Mouse (Mus musculus): ENCODE data around the gene Popdc2.
A peak's percentile ranks its signal among the peaks of the same experiment; 100 is the strongest.

Gene Popdc2

DNA sequence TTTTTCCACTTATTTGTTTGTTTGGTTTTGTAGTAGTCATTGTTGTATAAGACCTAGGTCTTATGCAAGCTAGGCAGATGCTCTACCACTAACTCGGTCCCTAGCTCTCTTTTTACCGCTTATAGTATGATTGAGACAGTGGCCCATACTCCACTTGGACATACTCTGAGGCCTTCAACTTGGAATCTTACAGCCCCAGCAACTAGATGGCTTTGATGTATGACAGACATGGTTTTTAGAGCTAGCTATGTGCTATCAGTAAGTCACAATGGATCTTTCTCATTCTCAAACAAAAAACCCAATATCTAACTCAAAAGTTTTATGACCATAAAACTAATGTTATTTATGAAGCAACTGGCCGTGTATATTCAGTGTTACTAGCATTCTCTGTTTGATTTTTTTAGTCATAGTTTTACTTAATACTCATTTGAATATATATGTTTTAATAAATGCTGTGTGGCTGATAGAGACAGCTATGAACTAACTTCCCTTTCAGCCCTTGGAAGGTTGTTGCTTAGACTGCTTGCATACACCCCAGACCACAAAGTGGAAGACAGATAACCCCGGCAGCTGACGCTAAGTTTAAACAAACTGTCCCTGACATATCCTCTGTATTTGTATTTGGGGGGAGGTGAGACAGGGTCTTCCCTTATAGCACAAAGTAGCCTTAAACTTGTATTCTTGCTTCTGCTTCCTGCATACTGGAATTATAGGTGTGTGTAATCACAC, 7.7 kb upstream of the Popdc2 start:
- DNase-seq (ENCODE audit: low spot score), result no peak

DNA sequence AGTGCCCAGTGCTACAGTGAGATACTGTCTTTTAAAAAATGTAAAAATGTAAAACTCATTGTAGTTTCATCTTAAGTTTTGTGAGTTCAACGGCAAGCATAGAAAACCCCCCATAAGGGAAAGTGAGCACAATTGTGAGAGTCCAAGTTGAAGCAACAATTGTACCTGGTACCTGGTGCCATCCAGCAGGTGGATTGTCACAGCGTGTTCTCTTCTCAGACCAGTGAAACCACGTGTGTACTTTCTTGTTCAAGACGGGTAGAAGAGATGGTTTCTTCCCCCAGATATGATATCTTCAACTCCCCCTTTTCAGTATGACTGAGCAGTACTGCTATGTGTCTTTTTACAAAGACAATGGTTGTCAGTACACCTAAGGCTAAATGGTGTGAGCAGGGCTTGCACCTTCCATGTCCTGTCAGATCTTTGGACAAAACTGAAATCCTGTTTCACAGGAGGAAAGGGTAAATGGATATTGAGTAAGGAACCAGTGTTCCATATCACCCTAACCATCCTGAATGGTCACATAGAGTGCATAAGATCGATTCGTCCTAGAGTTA, 3.7 kb upstream of the Popdc2 start:
- DNase-seq (ENCODE audit: low spot score), result no peak

DNA sequence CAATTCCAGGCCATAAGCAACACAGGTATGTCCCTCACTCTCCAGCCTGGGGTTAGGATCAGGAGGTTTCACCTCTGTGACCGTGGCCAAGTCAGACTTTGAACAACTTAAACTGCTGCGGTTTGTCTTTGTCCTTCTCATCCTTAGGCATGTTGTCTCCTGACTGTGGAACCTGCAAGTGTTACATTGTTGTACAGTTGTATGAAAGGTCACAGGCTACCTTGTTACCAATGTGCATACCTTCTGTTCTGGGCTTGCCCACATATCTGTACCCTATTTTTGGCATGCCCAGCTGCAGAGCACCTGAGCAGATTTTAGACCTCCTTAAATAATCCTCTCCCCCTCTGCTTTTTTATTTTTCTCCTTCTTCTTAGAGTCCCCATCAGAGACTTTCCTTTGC, 2.8 kb upstream of the Popdc2 start:
- no peak for DNase-seq (ENCODE audit: low spot score)

DNA sequence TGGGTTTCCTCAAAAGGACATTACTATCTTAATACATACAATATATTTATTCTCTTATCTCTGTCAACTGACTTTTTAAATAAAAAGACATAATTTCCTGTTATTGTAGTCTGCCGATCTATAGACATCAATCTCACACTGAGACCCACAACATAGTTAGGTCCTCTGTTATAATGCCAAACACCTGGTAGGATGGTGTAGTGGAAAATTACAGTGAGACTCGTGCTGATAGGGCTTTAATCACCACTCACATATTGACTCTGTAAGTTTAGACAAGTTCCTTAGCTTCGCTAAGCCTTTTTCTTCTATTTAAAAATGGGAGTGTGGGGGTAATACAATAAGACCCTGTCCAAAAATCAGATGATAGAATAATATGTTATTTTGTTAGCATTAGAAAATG, 2.2 kb upstream of the Popdc2 start:
- no peak for DNase-seq (ENCODE audit: low spot score)

DNA sequence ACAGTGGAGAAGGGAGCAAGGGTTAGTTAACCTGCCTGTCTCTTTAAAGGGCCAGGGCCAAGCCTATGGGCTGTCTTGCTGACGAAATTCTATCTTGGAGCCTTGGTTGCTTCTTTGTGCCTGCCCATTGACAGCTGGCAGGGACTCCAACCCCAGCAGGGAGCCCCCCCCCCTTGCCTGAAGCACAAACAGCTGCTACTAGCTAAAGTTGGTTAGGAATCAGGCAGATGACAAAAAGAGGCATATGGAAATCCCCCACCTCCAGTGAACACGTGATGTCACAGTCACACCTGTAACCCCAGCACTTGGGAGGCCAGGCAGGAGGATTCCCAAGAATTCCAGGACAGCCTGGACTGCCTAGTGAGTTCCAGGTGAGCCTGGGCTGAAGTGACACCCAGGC, 1.7 kb upstream of the Popdc2 start:
- DNase-seq (ENCODE audit: low spot score), result no peak

DNA sequence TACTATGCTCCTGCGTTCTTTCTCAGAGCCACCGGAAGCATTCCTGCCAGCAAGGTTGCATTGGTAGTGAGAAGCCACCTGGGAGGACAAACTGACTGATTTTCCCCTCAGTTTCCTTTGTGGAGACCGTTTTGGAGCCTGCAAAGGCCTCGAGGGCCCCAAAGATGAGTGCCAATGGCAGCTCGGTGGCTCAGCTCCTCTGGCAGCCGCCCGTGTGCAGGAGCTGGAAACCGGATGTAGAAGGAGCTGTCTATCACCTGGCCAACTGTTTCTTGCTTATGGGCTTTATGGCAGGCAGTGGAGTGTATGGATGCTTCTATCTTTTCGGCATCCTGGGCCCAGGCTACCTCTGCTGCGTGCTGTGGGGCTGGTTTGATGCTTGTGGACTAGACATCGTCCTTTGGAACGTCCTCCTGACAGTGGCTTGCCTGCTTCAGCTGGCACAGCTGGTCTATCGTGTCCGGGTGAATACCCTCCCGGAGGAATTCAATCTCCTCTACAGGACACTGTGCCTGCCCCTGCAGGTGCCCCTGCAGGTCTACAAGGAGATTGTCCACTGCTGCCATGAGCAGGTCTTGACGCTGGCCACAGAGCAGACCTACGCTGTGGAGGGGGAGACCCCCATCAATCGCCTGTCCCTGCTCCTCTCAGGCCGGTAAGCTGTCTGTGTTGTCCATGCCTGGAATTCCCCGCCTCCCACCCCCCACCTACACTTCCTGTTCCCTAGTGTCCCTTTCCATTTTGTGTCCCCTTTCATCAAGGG, 665 bp downstream of the Popdc2 start:
- no peak for DNase-seq (ENCODE audit: low spot score)

DNA sequence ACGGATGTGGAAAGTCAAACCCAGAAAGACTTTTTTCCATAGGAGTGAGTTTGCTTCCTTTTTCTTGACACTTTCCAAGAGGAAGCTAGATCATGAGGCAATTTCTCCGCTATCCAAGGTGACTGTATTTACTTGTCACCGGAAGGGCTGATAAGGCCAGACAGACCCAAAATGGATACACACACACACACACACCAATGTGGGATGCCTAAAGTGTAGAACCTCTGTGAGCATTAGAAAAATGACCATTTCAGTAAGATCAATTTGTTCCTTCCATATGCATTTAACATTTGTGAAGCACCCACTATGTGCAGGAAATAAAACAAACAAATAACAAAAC, 1.2 kb downstream of the Popdc2 start:
- no peak for DNase-seq (ENCODE audit: low spot score)

DNA sequence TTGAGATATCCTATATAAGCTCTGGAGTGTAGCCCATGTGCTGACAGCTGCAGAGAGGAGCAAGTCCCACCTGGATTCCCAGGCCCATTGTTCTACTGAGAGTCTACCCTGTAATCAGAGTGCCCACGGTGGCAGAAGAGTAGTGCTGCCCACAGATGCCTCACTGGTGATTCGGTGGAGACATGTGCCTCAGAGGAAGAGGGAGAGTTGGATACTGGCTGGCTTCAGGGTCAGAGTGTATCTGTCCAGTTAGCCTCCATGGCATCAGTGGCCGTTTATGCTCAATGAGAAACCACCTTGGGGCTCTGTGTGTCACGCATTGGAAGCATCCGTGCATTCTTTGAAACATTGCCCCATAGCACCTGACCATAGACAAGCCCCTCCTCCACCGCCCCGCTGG, 1.6 kb downstream of the Popdc2 start:
- no peak for DNase-seq (ENCODE audit: low spot score)

DNA sequence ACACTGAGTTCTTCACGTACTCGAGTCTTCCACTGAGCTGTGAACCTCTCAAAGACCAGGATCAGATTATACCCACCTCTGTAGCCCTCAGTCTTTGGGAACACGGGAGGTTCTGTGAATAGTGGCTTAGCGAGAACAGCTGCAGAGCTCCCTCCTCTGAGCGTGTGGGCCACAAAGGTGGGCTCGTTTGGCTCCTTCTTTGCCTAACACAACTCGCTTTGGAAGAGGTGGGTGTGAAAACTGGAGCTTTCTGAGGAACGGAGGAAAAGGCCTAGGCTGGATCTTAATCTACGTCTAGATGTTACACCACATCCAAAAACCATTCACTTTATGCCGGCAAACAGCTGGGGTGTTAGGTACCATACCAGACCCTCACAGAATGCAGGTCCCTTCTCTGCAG, 3.4 kb downstream of the Popdc2 start:
- no peak for DNase-seq (ENCODE audit: low spot score)

DNA sequence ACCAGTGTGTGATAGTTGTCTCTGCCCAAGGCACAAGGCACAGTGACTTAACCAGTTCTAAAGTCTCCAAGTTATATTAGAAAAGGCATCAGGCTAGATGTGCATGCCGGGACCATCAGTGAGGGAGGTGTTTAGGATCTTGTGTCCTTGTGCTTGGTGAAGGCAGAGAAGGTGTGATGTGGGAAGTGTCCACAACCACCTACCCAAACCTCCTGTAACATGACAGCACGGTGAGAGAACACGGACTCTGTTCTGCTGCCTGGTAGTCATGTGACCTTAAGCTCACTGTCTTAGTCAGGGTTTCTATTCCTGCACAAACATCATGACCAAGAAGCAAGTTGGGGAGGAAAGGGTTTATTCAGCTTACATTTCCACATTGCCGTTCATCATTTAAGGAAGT, 4.2 kb downstream of the Popdc2 start:
- no peak for DNase-seq (ENCODE audit: low spot score)

DNA sequence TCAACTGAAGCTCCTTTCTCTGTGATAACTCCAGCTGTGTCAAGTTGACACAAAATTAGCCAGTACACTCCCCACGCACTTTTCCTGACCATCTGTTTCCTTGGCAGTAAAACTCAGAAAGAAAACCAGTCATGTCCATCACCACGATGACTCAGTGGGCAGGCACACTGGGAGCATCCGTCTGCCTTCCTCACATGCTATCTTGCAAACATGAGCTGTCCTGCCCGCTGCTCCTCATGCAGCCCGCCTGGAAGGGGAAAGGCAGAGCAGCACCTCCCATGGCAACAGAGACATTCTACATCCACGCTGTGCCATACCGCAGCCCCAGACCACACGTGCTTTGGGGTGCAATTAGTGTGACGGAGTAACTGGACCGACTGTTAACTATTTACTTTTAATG, 6.3 kb downstream of the Popdc2 start:
- DNase-seq (ENCODE audit: low spot score), result peak; percentile 52

DNA sequence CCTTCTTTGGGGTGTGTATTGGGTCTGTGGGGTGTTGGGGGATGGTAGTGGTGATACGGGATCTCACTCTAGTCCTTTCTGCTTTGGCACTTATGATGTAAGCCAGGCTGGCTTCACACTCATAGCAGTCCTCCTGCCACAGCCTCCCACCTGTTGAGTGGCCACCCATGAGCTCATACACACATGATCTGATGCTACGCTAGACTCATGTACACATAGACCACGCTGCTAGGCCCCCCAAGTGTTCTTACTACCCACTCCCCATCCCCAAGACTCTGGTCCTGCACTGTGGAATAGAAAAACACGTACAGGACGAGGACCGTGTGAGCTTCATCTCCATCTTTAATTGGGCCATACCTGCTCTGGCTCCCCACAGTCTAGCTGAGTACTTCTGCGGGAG, 7.0 kb downstream of the Popdc2 start:
- no peak for DNase-seq (ENCODE audit: low spot score)

DNA sequence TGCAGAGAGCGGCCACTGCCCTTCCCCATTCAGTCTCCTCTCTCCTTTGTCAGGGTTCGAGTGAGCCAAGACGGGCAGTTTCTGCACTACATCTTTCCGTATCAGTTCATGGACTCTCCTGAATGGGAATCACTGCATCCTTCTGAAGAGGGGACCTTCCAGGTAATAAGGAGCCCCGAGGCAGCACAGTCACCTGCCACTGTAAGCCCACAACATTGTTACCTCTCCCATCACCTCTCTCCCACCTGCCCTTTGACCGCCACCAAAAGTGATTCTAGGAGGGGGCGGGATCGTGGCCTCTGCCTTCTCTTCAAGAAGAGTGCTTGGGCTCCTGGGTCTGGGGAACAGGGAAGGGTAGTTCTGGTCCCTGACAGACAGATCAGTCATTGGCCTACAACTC, 7.4 kb downstream of the Popdc2 start:
- DNase-seq (ENCODE audit: low spot score), result no peak

DNA sequence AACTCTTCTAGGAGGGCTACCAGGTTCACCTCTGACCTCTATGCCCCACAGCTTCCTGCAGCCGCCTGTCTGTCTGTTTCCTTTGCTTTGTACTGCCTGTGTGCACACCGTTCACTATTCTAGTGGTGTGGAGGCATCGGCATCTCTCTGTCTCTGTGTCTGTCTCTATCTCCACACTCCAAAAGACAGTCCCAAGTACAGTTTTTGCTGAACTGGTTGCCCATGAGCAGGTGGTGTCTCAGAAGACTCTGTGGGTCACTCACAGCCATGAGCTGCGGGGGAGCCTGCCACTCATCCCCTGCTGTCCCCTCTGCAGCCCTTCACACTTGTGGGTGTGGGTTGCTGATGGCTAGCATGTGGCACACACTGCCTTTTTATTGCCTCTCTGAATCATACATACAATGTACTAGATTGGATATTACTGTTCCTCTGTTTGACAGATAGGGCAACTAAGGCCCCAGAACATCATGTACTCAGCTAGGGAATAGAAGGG, 8.0 kb downstream of the Popdc2 start:
- no peak for DNase-seq (ENCODE audit: low spot score)

DNA sequence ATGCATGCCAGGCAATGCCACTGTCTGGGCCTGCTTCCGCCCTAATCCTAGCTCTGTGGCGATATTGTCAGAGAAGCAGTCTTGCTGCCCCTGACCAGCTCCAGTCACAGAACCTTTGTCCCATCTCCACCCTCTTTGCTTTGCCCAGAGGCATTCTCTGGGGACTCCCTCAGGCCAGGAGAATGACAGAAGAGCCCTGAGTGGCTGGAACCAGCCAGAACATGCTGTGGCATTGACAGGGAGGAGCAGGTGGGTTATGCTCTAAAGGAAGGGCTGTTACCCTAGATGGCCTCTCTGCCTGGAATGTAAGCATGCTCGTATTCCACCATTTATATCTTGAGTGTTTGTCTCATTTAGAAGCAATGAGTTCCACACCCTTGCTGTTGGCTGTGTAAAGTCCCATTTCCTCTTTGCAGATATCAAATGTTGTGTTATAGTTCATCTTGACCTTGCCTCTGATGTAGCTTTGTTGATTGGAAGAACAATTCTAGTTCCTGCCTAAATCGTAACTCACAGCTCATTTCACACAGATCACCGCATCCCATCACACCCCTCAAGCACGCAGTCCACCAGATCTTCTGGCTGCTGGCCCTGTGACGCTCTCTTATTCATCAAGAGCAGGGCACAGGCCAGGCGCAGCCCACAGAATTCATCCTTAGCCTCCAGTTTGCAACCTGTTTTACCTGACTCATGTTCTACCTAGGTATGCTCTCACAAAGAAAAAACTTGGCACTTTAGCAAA, 8.8 kb downstream of the Popdc2 start:
- no peak for DNase-seq (ENCODE audit: low spot score)

DNA sequence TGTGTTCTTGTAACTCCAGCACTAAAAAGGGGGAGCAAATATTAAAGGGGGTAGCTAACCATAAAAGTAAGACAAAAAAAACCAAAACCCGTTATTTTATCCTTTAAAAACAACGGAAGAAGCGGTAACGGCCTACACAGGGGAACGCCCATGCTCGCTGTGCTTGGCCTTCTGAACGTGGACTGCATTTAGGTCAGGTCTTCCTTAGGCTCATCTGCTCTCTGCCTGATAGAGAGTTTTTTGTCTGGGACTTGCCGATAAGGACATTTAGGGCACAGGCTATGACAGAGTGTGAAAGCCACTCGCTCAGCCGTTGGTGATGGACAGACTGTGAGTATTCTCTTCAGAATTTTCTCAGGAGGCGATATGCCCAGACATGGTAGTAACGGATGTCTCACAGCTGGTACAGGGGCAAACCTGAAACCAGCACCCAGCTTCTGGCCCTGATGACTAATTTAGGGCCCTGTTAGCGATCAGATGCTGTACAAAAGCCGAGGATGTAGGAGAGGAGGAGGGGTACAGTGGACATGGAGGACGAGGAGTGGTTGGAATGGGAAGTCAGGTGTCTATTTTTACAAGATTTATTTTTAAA, 9.8 kb downstream of the Popdc2 start:
- no peak for DNase-seq (ENCODE audit: low spot score)

DNA sequence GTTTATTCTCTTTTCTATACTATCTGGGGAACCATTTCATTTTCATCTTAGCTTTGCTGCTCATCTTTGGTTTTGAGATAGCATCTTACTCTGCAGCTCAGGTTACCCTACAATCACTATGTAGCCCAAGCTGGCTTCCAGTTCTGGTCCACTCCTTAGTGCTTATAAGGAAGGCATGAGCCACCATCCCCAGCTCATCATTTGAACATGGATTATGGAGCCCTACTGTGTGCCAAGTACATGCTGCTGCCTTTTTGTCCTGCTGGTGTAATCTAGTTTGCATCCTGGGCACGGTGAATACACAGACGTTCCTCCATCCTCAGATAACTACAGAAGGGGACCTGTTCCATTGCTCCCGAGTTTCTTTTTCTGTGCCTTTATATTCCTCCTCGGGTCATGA, 10.9 kb downstream of the Popdc2 start:
- no peak for DNase-seq (ENCODE audit: low spot score)

DNA sequence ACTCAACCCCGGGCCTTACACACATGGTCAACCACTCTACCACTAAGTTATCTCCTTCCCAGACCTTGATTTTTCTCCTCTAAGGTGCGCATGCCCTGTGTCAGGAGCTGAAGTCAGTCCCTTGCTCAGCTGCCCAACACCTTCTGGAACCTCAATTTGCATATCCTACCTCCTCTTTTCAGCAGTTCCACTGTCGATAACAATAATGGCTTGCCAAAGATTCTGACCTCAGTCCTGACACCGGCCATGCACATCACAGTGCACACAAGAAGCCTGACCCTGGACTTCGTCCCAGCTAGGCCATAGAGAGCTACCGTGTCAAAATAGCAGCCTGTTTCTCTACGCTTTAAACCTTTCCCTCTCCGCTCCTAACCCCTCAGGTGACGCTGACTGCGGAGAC, 11.4 kb downstream of the Popdc2 start:
- no peak for DNase-seq (ENCODE audit: low spot score)

DNA sequence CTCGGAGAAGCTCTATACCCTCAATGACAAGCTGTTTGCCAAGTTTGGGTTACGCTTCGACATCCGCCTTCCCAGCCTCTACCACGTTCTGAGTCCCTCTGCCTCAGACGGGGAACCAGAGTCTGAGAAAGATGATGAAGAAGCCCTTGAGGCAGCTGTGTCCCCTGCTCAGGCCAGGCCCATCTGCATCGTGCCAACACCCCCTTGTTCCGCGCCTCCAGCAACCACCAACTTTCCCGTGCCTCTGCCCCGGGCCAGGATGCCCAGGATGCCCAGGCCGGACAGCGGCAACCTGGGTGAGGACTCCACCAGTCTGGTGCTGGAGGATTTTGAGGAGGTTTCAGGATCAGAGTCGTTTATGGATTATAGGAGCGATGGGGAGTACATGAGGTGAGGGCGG, 11.9 kb downstream of the Popdc2 start:
- no peak for DNase-seq (ENCODE audit: low spot score)

DNA sequence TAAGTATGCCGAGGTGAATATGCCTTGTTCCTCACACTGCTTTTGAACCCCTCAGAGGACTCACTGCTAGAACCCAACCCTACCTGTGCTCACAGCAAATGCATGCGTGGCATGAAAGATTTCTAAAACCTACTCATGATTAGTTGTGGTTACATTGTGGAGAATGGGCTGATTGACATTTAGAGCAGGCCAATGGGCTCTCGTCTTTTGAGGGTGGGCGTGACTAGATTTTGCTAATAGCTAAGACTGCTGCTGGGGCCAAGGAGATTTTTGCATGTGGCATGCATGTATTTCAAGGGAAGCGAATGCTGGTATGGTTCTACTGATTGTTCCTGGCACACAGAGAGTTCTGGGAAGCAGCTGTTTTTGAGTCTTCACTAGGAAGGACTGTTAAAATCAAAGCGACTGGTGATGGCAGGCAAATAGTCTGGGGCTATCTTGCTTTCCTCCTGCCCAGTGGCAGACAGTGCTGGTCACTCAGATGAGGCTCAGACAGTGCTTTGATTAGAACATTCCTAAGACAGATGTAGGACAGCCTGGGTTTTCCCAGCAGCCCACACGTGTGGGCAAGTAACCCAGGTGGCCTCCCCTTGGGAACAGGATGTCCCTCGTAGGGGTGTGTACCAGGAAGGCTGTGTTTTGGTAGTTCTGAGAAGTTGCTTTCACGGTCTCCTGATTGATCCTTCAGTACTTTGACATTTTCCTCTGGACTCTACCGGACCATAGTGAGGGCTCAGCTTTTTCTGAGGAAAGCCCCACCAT, 12.6 kb downstream of the Popdc2 start:
- DNase-seq (ENCODE audit: low spot score), result no peak

DNA sequence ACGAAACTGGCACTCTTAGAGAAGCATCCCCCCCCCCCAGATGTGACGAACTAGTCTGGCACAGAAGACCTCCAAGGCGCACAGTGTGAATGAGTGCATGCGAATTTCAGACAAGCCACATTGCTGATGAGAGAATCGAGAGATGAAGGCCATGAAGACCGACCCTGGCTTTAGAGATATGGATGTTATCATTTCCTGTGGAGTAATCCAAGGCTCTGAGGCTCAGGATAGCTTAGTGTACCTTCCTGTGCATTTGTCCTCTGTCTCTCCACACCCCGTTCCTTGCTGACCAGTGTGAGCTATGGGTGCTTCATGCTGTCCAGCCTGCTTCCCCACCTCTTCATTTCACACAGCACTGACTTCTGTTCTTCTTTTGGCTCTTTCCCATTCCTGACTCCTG, 13.2 kb downstream of the Popdc2 start:
- DNase-seq (ENCODE audit: low spot score), result no peak
